Mouse (Mus musculus): ENCODE data around the gene Cp. TPM values are rescaled to one million over a fixed set of nuclear protein-coding genes. Genes with fewer than 3 reads are reported as not detected.
A peak's percentile ranks its signal among the peaks of the same experiment; 100 is the strongest.
"Not testable (repeated sequence)": the region's sequence is repeated elsewhere in the genome, so short reads cannot be mapped to it uniquely, and the experiment has no call there.

Cp gene
- total RNA-seq (2021) = 10 to 100 TPM in 1 of 2 experiments, 1 to 10 TPM in 1; 8.2 to 12.3 TPM
- long read RNA-seq, experiment 1, full-length matches to known transcripts = 1 of 2 reads
- long read RNA-seq, experiment 1, partial matches to known transcripts = 0 of 2 reads
- long read RNA-seq, experiment 1, other reads (novel, unspliced or antisense) = 1 of 2 reads
- long read RNA-seq, experiment 2, full-length matches to known transcripts = 2 of 6 reads
- long read RNA-seq, experiment 2, partial matches to known transcripts = 2 of 6 reads
- long read RNA-seq, experiment 2, other reads (novel, unspliced or antisense) = 2 of 6 reads

DNA sequence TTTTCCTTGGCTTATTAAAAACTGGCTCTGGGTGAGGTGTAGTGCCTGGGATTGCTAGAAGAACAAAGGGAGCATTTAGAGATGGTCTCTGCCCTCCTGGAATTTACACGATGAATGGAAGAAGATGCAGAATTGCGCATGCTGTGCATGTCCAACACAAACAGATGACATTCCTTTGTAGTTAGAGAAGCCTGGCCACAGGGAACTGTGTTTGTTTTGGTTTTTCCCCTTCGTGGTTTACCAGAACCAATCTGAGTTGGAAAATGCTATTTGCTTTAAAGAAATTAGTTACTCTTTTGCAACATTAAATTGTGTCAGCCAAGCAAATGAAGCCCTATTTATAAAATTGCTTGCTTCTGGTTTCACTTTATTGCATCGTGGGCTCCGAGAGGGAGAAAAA lies at the start of gene Cp:
Gene Cp (plus strand): TSS at position 170 of the 400 bp plus-strand sequence.
- no peak for DNase-seq (ENCODE audit: low spot score in 2 of 2)

DNA sequence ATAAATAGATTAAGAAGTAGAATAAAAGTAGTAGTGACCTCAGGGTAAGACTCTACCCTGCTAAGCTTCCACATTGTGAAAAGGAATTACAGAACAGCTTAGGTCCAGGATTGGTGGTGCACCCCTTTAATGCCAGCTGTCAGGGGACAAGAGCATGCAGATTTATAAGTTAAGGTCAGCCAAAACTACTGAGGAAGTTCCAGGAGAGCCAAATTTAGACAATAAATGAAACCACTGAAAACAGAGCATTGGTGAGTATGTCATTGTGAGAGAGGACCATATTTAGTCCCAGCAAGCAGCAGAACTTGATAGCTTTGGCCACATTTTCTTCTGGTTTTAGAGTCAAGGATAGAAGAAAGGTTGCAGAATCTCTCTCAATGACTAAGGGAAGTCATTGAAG lies 8.3 kb upstream of the Cp start:
- no peak for DNase-seq (ENCODE audit: low spot score in 2 of 2)

DNA sequence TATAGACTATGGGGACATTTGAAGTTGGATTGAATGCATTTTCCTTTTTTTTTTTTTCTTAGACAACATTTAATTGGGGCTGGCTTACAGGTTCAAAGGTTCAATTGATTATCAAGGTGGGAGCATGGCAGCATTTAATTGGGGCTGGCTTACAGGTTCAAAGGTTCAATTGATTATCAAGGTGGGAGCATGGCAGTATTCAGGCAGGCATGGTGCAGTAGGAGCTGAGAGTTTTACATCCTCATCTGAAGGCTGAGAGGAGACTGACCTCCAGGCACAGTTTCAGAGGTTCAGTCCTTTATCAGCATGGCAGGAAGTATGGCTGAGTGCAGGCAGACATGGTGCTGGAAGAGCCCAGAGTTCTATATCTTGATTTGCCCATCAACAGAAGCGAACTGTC lies 7.5 kb upstream of the Cp start:
- DNase-seq (ENCODE audit: low spot score in 2 of 2) = not testable (repeated sequence)

DNA sequence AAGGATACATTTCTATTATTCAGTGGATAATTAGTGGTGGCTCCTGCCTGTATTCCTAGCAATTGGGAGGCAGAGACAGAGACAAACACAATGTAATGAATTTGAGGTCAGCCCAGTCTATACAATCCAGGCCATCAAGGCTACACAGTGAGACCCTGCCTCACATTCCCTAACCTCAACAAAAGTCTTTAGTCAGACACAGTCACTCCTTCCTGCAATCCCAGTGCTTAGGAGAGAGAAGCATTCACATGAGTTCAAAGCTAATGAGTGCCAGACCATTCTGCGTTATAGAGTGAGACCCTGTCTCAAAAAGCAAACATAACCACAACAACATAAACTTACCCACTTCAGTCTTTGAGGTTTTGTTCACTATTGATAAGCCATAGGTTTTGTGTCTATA lies 3.4 kb upstream of the Cp start:
- no peak for DNase-seq (ENCODE audit: low spot score in 2 of 2)

DNA sequence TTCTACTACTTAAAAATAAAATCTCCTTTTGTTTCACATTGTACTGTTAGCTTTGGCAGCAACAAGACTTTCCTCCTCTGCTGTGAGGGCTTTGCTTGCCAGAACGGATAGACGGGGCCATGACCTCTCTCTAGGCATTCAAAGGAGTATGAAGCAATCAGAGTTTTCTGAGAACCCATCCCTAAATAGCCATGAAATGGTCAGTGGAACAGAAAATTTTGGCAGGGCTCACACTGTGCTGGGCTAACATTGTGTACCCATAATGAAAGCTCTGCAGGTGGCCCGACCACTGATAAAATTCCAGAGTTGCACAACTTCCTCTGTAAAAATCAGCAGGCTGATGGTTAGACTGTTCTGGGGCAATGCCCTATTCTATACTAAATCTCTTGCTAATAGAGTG lies 3.0 kb upstream of the Cp start:
- DNase-seq (ENCODE audit: low spot score in 2 of 2) = peak in 1 of 2 experiments; percentile 6

DNA sequence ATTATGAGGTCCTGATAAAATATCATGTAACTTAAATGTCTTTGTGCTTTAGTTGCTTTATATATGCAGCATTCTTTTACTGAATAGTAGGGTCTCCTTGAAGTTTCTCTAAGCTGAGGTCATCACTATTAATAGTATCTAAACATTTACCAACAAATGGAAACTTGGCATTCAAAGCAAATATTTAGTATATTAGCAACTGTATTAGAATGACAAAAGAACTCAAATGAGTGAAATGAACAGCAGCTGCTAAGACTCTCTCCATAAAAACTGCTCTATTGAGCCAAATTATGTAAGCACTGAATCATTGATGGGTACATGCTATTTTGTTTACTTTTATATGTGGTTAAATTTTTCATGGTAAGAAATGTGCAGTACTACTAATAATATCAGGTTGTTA lies 1.2 kb downstream of the Cp start:
- DNase-seq (ENCODE audit: low spot score in 2 of 2) = no peak

DNA sequence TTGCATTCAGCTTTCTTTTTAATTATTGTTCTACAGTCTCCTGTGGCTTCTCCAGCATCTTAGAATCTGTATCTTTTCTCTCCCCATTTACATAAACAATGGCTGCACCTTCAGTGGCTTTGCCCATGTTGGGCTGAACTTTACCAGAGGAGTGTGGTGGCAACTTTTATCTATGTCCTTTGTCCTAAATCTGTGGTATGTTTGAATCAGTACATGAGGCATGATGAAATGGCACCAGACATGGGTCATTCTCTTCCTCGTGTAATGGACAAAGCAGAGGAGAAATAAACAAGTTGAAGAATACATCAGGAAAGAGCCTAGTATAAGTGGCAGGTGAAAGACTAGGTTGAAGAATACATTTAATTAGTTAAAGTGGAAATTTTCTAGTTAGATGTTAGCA lies 2.1 kb downstream of the Cp start:
- DNase-seq (ENCODE audit: low spot score in 2 of 2) = no peak

DNA sequence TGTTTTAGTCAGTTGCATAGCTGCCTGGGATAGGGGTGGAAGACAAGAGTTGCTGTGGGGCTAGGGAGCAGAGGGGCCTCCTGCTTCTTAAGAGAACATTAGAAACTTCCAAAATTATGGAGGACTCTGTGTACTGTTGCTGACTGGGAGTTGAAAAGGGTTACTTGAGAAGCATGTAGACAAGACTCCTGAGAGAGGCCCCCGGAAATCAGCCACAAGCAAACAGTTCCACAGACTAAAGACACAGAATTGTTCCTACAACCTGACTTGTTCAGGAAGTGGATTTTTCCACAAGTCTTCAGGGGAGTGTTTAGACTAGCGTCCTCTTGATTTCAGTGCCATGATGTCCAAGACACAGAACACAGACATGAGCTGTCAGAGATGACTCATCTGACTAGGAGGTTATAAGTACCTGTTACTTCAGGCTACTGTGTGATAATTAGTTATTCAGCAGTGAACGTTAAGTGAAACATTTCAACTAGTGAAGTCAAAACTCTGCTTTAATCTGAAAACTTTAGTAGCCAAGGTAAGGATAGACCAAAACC lies 3.8 kb downstream of the Cp start:
- DNase-seq (ENCODE audit: low spot score in 2 of 2) = no peak

DNA sequence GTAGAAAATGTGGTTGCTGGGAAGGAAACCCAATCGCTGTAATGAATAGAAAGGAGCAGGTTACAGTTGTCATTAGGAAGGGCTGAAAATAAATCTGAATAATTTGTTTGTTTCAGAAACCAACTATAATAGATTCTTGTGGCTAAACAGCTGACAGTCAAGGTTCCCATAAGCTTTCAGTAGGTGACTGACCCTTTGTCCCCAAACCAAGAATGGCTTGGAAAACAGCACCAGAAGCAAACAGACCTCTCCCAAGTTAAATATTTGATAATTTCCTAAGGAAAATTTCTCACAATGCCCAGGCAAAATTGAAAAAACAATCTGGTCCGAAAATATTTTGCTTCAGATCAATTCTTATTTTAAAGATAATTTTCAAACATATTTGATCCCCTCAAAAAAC lies 4.5 kb downstream of the Cp start:
- no peak for DNase-seq (ENCODE audit: low spot score in 2 of 2)

DNA sequence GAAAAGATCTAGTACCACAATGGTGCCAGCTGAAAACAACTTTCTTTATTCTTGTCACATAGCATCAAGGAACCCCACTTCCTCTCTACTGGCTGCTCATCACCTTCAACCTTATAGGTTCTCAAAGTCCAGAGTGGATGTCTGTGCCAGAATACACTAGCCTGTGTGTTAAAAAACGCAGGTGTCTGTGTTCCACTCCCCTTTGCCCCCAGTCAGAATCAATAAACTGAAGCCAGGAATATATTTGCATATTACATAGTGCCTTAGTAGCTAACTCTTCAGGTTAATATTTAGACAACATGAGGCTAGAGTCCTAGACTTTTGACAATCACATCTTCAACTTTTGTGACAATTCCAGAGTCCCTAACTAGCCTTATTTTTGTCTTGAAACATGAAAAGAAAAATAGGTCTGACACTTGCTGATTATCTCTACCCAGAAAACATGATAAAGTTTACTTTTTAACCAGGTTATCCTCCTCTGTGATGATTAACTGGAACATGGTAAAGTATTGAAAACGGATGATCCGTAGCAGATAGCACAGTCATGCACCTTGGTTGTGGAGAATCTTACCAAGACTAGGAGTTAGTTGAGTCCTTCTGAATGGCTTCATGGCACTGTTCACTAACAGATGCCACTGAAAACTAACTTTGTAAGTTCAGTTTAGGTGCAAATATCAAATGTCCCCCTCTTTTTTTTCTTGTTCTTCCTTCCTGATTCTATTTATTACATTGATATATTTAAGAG lies 6.1 kb downstream of the Cp start:
- no peak for DNase-seq (ENCODE audit: low spot score in 2 of 2)

DNA sequence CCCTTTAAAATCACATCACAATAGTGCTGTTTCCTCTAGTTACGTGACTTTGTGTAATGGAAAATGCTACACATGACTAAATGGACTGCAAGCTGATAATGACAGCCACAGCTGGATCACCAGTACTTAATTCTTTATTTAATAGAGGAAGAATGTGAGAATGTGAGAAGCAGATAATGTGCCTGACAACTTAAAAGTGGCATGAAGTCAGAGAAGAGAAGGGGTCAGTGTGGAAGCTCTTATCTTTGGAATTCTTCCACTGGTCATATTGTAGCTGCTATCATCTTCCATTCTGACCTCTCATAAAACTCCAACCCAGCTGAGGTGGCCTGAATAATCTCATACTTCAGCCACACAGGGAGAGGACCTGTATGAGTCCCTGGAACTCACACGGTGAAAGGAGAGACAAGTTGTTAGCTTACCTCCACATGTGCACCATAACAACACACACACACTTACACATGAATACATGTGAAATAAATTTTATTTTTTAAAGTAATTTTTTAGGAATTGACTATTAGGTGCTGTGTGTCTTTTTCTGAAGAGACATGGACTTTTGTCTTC lies 7.9 kb downstream of the Cp start:
- DNase-seq (ENCODE audit: low spot score in 2 of 2) = no peak

DNA sequence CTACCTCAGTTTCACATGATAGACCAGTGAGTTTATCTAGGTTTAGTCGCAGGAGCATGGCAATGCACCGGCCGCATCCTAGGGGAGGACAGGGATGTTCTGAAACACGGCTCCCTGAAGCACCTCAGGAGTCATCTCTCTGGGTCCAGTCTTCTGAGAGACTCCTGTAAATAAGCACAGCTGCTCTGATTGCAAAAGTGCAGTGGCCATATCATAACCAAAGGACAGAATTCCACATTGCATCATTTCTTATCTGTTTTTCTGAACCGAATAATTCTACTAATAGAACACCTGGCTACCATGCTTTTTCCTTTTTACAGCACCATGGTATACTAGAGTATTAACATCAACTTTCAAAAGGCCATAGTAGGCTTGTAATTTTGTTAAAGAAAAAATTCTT lies 8.4 kb downstream of the Cp start:
- no peak for DNase-seq (ENCODE audit: low spot score in 2 of 2)

DNA sequence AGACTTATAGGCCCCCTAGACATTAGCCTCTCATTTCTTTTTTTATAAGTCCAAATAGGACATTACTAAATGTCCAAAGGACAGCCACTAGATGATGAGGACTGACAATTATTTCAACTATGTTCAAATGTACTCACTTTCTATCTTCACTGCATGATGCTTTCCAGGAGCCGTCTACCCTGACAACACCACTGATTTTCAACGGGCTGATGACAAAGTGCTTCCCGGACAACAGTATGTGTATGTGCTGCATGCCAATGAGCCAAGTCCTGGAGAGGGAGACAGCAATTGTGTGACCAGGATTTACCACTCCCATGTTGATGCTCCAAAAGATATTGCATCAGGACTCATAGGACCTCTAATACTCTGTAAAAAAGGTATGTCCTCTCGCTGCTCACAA lies 9.2 kb downstream of the Cp start:
- DNase-seq (ENCODE audit: low spot score in 2 of 2) = no peak

DNA sequence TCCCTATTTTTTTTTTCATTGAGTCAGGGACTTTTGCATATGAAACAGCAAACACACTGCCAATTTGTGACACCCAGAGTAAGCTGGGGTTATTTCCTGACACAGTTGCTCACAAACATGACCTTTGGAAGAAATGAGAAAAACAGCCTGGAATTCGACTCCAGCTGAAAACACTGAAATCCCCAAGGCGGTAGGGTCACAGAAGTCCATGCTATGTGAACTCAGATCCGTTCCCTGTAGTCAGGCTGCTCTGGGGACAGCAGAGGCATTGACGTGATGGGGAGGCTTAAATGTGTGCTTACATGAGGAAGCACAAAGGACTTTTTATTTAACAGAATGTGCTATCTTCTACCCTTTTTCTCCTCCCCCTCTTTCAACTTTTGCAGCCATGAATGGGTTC lies 21.6 kb downstream of the Cp start:
- no peak for DNase-seq (ENCODE audit: low spot score in 2 of 2)

DNA sequence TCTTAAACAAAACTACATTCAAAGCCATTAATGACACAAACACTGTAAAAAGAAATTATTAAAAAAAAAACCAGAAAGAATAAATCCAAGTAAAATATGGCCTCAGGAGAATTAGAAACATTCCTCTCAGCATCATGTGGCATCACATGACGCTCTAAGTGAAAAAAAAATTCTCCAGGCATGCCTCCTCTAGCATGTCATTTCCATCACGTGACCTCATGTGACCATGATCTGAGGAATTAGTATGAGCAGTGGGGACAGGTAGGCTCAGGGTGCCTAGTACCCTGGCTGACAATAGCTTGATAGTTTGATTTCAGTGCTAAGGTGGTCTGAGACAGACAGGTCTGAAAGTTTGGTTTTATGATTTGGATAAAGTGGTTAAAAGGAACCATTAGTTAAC lies 24.3 kb downstream of the Cp start:
- DNase-seq (ENCODE audit: low spot score in 2 of 2) = no peak

DNA sequence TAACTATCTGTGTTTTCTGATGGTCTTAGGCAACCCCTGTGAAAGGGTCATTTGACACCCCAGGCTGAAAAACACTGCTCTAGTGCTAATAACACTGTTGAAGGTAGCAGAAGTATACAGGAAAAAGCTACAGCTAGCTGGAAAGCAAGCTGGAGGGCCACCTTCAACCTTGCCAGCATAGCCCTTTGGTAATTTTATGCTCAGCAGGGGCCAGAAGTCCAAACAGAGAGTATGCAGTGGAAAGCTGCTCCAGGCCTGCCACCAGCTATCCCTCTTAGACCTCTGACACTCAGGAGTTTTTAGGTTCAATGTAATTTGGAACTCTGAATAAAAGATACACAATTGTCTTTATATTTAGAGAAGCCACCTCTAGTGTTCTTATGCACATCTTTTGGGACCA lies 26.0 kb downstream of the Cp start:
- no peak for DNase-seq (ENCODE audit: low spot score in 2 of 2)

DNA sequence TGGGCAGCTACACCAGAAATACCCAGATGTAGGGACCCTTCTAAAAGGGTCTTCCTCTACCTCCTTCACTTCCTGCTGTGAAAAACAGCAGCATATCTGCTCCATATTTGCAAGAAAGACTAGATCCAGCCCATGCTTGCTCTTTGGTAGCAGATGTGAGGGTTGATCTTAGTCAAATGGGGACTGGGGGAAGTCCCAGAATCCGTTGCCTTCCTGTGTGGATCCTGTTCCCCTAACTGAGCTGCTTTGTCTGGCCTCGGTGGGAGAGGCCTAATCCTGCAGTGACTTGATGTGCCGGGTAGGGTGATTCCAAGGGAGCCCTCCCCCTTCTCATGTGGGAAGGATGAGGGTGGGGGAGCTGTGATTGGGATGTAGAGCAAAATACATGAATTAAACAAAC lies 29.3 kb downstream of the Cp start:
- no peak for DNase-seq (ENCODE audit: low spot score in 2 of 2)

DNA sequence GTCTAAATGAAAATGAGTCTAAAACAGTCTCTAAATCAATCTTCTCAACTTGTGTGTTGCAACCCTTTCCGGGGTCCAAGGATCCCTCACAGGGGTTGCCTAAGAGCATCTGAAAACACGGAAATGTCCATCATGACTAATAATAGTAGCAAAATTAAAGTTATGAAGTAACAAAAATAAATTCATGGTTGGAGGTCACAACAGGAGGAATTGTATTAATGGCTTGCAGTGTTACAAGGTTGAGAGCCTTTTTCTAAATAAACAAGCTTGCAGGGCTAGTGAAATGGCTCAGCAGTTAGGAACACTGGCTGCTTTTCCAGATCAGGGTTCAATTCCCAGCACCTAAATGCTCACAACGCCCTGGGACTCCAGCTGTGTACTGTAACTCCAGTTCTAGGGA lies 33.2 kb downstream of the Cp start:
- no peak for DNase-seq (ENCODE audit: low spot score in 2 of 2)

DNA sequence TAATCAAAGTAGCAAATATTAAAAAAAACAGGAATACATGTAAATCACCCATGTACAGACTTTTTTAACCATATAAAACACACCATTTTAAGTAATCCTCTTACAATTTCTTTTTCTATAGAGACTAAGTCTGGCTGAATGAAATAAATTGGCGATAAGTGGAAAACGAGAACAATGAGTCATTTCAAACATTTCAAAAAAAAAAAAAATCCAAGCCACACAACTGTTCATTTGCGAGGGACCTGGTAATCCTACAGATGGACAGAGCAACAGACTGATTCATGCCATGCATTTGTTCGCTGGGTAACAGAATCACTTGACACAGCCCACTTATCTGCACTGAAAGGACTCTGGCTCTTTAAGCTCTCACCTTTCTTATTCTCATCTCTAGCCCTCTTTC lies 35.5 kb downstream of the Cp start:
- no peak for DNase-seq (ENCODE audit: low spot score in 2 of 2)

DNA sequence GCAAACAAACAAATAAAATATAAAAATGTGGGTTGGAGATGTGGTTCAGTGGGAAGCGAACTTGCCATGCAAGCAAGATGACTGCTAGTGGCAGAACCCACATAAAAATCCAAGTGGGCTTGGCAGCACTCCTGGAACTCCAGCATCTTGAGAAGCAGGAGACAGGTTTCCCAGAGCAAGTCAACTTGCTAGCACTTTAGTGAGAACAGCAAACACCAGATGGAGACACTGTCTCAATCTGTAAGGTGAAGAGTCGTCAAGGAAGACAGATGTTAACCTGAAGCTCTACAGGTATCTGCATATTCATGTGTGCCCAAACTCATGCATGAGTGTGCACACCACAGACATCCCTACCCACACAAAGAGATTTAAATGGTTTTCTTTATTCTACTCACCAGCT lies 42.7 kb downstream of the Cp start:
- peak in 1 of 2 experiments; percentile 31 for DNase-seq (ENCODE audit: low spot score in 2 of 2)

DNA sequence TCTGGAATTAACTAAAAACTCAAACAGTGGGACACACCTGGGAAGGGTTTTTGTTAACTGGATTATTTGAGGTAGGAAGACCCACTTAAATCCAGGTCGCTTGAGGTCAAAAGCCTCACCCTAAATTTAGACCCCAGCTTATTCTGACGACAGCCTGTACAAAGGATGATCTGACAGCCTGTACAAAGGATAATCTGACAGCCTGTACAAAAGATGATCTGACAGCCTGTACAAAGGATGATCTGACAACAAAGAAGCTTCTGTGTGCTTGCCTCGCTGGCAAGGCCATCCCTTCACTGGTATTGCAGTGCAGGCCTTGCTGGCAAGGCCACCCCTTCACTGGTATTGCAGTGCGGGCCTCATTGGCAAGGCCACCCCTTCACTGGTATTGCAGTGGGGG lies 44.0 kb downstream of the Cp start:
- no peak for DNase-seq (ENCODE audit: low spot score in 2 of 2)

DNA sequence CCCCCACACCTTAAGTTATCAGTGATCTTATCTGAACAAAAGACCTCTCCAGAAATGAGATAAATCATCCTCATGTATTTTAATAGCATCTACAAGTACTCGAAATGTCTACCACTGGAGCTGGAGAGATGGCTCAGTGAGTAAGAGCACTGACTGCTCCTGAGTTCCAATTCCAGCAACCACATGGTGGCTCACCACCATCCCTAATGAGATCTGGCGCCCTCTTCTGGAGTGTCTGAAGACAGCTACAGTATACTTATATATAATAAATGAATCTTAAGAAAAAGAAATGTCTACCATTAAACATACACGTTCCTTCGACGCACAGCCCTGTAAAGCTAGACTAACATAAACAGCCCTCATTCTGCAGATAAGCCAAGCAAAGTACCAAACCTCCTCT lies 45.9 kb downstream of the Cp start:
- DNase-seq (ENCODE audit: low spot score in 2 of 2) = no peak

All from layer of hippocampus, postnatal 14 days (tissue).